Mouse (Mus musculus) neural tube, embryonic 13.5 days (tissue): ENCODE data around the gene Snrnp27. TPM values are rescaled to one million over a fixed set of nuclear protein-coding genes. Genes with fewer than 3 reads are reported as not detected.

Experiments
- ATAC-seq: fragments of 200-750 bp; cut with Nextera tagmentation; 2 replicates; pipeline ENCODE4 v1.8.0; 2017; ENCODE audit warnings: low read depth, mild to moderate bottlenecking, moderate TSS enrichment, moderate library complexity
- H3K27ac ChIP-seq: fragments of 300-500 bp; sonication (generic); replicated peaks from 2 replicates; pipeline ENCODE4 v1.5.1; 2015; ENCODE audit warnings: moderate library complexity, mild to moderate bottlenecking, inconsistent platforms
- H3K27me3 ChIP-seq: fragments of 300-500 bp; sonication (generic); 2 replicates; pipeline ENCODE4 v1.6.1; 2015; ENCODE audit warnings: mild to moderate bottlenecking, inconsistent platforms
- H3K36me3 ChIP-seq: fragments of 300-500 bp; sonication (generic); 2 replicates; pipeline ENCODE4 v1.6.1; 2015; ENCODE audit warnings: mild to moderate bottlenecking, inconsistent platforms
- H3K4me1 ChIP-seq: fragments of 300-500 bp; sonication (generic); replicated peaks from 2 replicates; pipeline ENCODE4 v1.6.1; 2015; ENCODE audit warnings: inconsistent platforms
- H3K4me2 ChIP-seq: fragments of 300-500 bp; sonication (generic); 2 replicates; pipeline ENCODE4 v1.6.1; 2015; ENCODE audit warnings: inconsistent platforms, mild to moderate bottlenecking, moderate library complexity
- H3K4me3 ChIP-seq: fragments of 300-500 bp; sonication (generic); 2 replicates; pipeline ENCODE4 v1.5.1; 2015; ENCODE audit warnings: mild to moderate bottlenecking, inconsistent platforms
- H3K9ac ChIP-seq: fragments of 300-500 bp; sonication (generic); 2 replicates; pipeline ENCODE4 v1.6.1; 2015; ENCODE audit warnings: moderate library complexity, mild to moderate bottlenecking, inconsistent platforms
- H3K9me3 ChIP-seq: fragments of 300-500 bp; sonication (generic); 2 replicates; pipeline ENCODE4 v1.6.1; 2016; ENCODE audit warnings: inconsistent platforms
- WGBS: fragments of 180-500 bp; shearing (Covaris S2); methylation state at CpG from one replicate; pipeline ENCODE4 v1.1.7; 2015; 5-methylcytosine and 5-hydroxymethylcytosine counted together
- polyA plus RNA-seq: library from polyadenylated mRNA; unstranded; fragments of >200 nt; fragmentation: Nextera tagmentation; extraction: Ambion mirVana; gene quantifications from 2 replicates; pipeline ENCODE4 v1.2.1, GENCODE M21; 2015

Gene Snrnp27
- polyA plus RNA-seq, 1 experiment from 2014 or later, result 101 TPM

GRCm38 (mm10) chr6:86686971-86687370, 2.6 kb upstream of the Snrnp27 start:
- Histone ChIP-seq H3K27me3 (no peaks in the 10 kb centered on the region), H3K36me3 (peaks cover 49% of the 10 kb centered on the region), H3K27ac (no peak overlapping the region), H3K4me2 (no peak overlapping the region), H3K4me3 (no peak overlapping the region), H3K9me3 (no peaks in the 10 kb centered on the region), H3K9ac (no peak overlapping the region), H3K4me1 (peaks cover 17% of the 10 kb centered on the region)
- 82% methylated on average over 1 of the region's 1 CpGs for WGBS
- ATAC-seq, result no peak

GRCm38 (mm10) chr6:86684655-86685011, 311 bp upstream of the Snrnp27 start:
- peak overlapping the region; percentile 62 for H3K4me3 ChIP-seq
- H3K27ac ChIP-seq, result no peak overlapping the region
- peak overlapping the region; percentile 83 for H3K4me2 ChIP-seq
- H3K9ac ChIP-seq, result peak overlapping the region; percentile 79
- peaks cover 50% of the 10 kb centered on the region for H3K36me3 ChIP-seq
- 0 out of 2 replicates have a peak, but pooled peaks have one; percentile 21 for ATAC-seq
- H3K4me1 ChIP-seq, result peaks cover 17% of the 10 kb centered on the region
- WGBS, result 36% methylated on average over 12 of the region's 12 CpGs
- no peaks in the 10 kb centered on the region for H3K9me3 ChIP-seq
- H3K27me3 ChIP-seq, result no peaks in the 10 kb centered on the region

- Histone ChIP-seq H3K36me3 (peaks cover 63% of the 10 kb centered on the region), H3K4me1 (peaks cover 17% of the 10 kb centered on the region), H3K4me3 (no peak overlapping the region), H3K9ac (no peak overlapping the region), H3K4me2 (no peak overlapping the region), H3K27me3 (no peaks in the 10 kb centered on the region), H3K27ac (no peak overlapping the region), H3K9me3 (no peaks in the 10 kb centered on the region)
- no peak for ATAC-seq
- 92% methylated on average over 3 of the region's 3 CpGs for whole genome bisulfite sequencing
These were observed 3.0 kb downstream of the Snrnp27 start for GRCm38 (mm10) chr6:86681289-86681688.

GRCm38 (mm10) chr6:86678341-86678740, 6.0 kb downstream of the Snrnp27 start:
- no peaks in the 10 kb centered on the region for H3K9me3 ChIP-seq
- H3K27ac ChIP-seq, result no peak overlapping the region
- no peak for ATAC-seq
- H3K4me1 ChIP-seq, result peaks cover 3% of the 10 kb centered on the region
- H3K4me3 ChIP-seq, result no peak overlapping the region
- 38% methylated on average over 6 of the region's 6 CpGs for WGBS
- no peak overlapping the region for H3K9ac ChIP-seq
- peaks cover 92% of the 10 kb centered on the region for H3K36me3 ChIP-seq
- no peak overlapping the region for H3K4me2 ChIP-seq
- H3K27me3 ChIP-seq, result no peaks in the 10 kb centered on the region

GRCm38 (mm10) chr6:86670873-86671272, 13.4 kb downstream of the Snrnp27 start:
- Histone ChIP-seq H3K27me3 (no peaks in the 10 kb centered on the region), H3K27ac (0 out of 2 replicates have a peak overlapping the region, but pooled peaks have one; percentile 1), H3K4me1 (peaks cover 30% of the 10 kb centered on the region), H3K9ac (0 out of 2 replicates have a peak overlapping the region, but pooled peaks have one; percentile 10), H3K9me3 (no peaks in the 10 kb centered on the region), H3K36me3 (peaks cover 55% of the 10 kb centered on the region), H3K4me2 (no peak overlapping the region), H3K4me3 (no peak overlapping the region)
- 19% methylated on average over 2 of the region's 2 CpGs for WGBS
- ATAC-seq, result no peak

- peak overlapping the region; percentile 70 for H3K27ac ChIP-seq
- WGBS, result under 1% methylated on average over 37 of the region's 37 CpGs
- peak; percentile 100 for ATAC-seq
These were observed 15.0 kb downstream of the Snrnp27 start for GRCm38 (mm10) chr6:86669240-86669727.

GRCm38 (mm10) chr6:86668580-86669239, 15.6 kb downstream of the Snrnp27 start, which contains the start of gene Mxd1:
TSS of gene Mxd1 (minus strand) at chr6:86669161.
- Histone ChIP-seq H3K4me1 (peaks cover 35% of the 10 kb centered on the region), H3K4me2 (peak within 1 kb of the TSS; percentile 93), H3K27me3 (no peaks in the 10 kb centered on the region), H3K4me3 (peak within 1 kb of the TSS; percentile 91), H3K27ac (peak within 1 kb of the TSS; percentile 80), H3K36me3 (peaks cover 50% of the 10 kb centered on the region), H3K9me3 (no peaks in the 10 kb centered on the region), H3K9ac (peak within 1 kb of the TSS; percentile 91)
- peak; percentile 6; the same call in 1 of the 2 replicates for ATAC-seq
- under 1% methylated on average over 76 of the region's 76 CpGs for WGBS

More at GRCm38 (mm10) chr6:86669240-86669727, 15.0 kb downstream of the Snrnp27 start:
- Histone ChIP-seq H3K4me1 (peaks cover 35% of the 10 kb centered on the region), H3K4me2 (peak overlapping the region; percentile 76), H3K27me3 (no peaks in the 10 kb centered on the region), H3K9ac (peak overlapping the region; percentile 67), H3K9me3 (no peaks in the 10 kb centered on the region), H3K36me3 (peaks cover 50% of the 10 kb centered on the region), H3K4me3 (peak overlapping the region; percentile 91)

GRCm38 (mm10) chr6:86667061-86667460, 17.3 kb downstream of the Snrnp27 start:
- Histone ChIP-seq H3K4me1 (peaks cover 35% of the 10 kb centered on the region), H3K4me3 (peak overlapping the region; percentile 91), H3K9ac (0 out of 2 replicates have a peak overlapping the region, but pooled peaks have one; percentile 31), H3K36me3 (peaks cover 49% of the 10 kb centered on the region), H3K9me3 (no peaks in the 10 kb centered on the region), H3K27ac (no peak overlapping the region), H3K27me3 (no peaks in the 10 kb centered on the region), H3K4me2 (peak overlapping the region; percentile 93)
- ATAC-seq, result no peak
- 91% methylated on average over 10 of the region's 10 CpGs for WGBS

- 86% methylated on average over 17 of the region's 17 CpGs for WGBS
- H3K36me3 ChIP-seq, result peaks cover 56% of the 10 kb centered on the region
- H3K27ac ChIP-seq, result no peak overlapping the region
- no peak for ATAC-seq
- H3K27me3 ChIP-seq, result no peaks in the 10 kb centered on the region
- H3K4me3 ChIP-seq, result no peak overlapping the region
- H3K4me1 ChIP-seq, result peaks cover 35% of the 10 kb centered on the region
- H3K9ac ChIP-seq, result 0 out of 2 replicates have a peak overlapping the region, but pooled peaks have one; percentile 23
- no peaks in the 10 kb centered on the region for H3K9me3 ChIP-seq
- no peak overlapping the region for H3K4me2 ChIP-seq
These were observed 18.6 kb downstream of the Snrnp27 start for GRCm38 (mm10) chr6:86665560-86666307.

GRCm38 (mm10) chr6:86665076-86665475, 19.2 kb downstream of the Snrnp27 start:
- 87% methylated on average over 5 of the region's 5 CpGs for WGBS
- peaks cover 35% of the 10 kb centered on the region for H3K4me1 ChIP-seq
- H3K9ac ChIP-seq, result no peak overlapping the region
- H3K4me3 ChIP-seq, result no peak overlapping the region
- no peak overlapping the region for H3K4me2 ChIP-seq
- no peak overlapping the region for H3K27ac ChIP-seq
- no peak for ATAC-seq
- H3K36me3 ChIP-seq, result peaks cover 63% of the 10 kb centered on the region
- no peaks in the 10 kb centered on the region for H3K27me3 ChIP-seq
- no peaks in the 10 kb centered on the region for H3K9me3 ChIP-seq

- 0 out of 2 replicates have a peak, but pooled peaks cover 4% of the 10 kb centered on the region for H3K4me1 ChIP-seq
- no peak overlapping the region for H3K4me2 ChIP-seq
- WGBS, result 81% methylated on average over 9 of the region's 9 CpGs
- no peak overlapping the region for H3K4me3 ChIP-seq
- H3K27ac ChIP-seq, result no peak overlapping the region
- peaks cover 86% of the 10 kb centered on the region for H3K36me3 ChIP-seq
- H3K27me3 ChIP-seq, result no peaks in the 10 kb centered on the region
- ATAC-seq, result no peak
- H3K9me3 ChIP-seq, result no peaks in the 10 kb centered on the region
- H3K9ac ChIP-seq, result no peak overlapping the region
These were observed 24.0 kb downstream of the Snrnp27 start for GRCm38 (mm10) chr6:86660161-86660877.
